ENCODE assay signal across 14 mouse cellular contexts in genomic region chr3:63852828-63853227, GRCm38 (mm10).
"Had no signal": no experiment of that assay in that cellular context is flagged by ENCODE, and none has a peak within 500 bp of the region (broad histone marks: within the 10 kb centered on the region; RNA-seq: fewer than 3 reads in every experiment).

No protein-coding gene starts in this region.

- H3K4me2 ChIP-seq: lung, embryonic 14.5 days; midbrain, embryonic 11.5 days; midbrain, embryonic 13.5 days; midbrain, embryonic 15.5 days; stomach, embryonic 15.5 days had no signal

- H3K36me3 ChIP-seq: midbrain, embryonic 13.5 days; midbrain, embryonic 15.5 days; stomach, embryonic 15.5 days had no signal

- ATAC-seq: midbrain, embryonic 13.5 days; midbrain, embryonic 15.5 days had no signal

- H3K27me3 ChIP-seq: midbrain, embryonic 13.5 days; midbrain, embryonic 15.5 days; stomach, embryonic 15.5 days had no signal

- DNase-seq: lung, adult 18-20 months; lung, embryonic 14.5 days; lung, postnatal 10 days; lung, postnatal 4 days; right cerebral cortex, postnatal 14 days; thymus, adult 2 months; thymus, postnatal 25 days; thymus, postnatal 4 days had no signal

- H3K9me3 ChIP-seq: midbrain, embryonic 13.5 days; midbrain, embryonic 15.5 days; stomach, embryonic 15.5 days had no signal

- H3K4me3 ChIP-seq: midbrain, embryonic 13.5 days; midbrain, embryonic 15.5 days; stomach, embryonic 15.5 days had no signal

- H3K4me1 ChIP-seq: stomach, embryonic 15.5 days had no signal

- H3K27ac ChIP-seq: liver, embryonic 14.5 days; midbrain, embryonic 13.5 days; midbrain, embryonic 15.5 days; stomach, embryonic 15.5 days; stomach, postnatal 0 days had no signal

- H3K9ac ChIP-seq: liver, embryonic 14.5 days; lung, embryonic 14.5 days; midbrain, embryonic 13.5 days; midbrain, embryonic 15.5 days; stomach, embryonic 15.5 days had no signal
